Mouse (Mus musculus): ENCODE results near the gene Tmem201. TPM values are rescaled to one million over a fixed set of nuclear protein-coding genes. Genes with fewer than 3 reads are reported as not detected.
"Not testable (repeated sequence)": the region's sequence is repeated elsewhere in the genome, so short reads cannot be mapped to it uniquely, and the experiment has no call there.

Tmem201 gene
- total RNA-seq, 1 experiment from 2014 or later: 2.9 TPM

DNA sequence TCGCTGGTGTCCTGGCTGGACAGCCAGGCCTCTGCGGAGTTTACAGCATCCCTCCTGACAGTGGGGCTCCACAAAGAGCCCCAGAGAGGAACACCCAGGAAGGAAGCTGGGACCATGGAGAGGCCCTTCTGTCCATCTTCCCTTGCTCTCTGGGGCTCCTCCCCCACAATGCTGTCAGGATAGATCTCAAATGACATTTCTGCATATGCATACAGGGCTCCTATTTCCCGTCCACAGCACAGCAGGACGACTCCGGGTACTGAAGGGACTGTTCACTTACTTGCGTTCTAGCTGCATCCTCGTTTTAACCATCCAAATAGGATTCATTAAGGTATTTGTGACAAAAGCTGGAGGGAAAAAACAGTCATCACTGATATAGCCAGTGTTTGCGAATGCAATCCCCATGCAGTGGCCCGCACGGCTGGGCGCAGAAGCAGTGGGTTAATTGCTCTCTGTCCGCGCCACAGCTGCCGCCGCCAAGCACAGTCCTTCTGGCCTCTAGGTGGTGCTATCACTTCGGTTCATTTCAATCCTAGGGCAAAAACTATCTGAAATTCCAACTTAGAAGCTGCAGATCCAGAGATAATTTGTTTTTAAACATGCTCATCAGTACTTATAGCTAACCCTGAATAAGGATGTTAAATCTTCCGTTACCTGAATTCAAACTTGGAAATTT is 14.4 kb upstream of the Tmem201 start:
- ATAC-seq (replicated peaks; ENCODE audit: insufficient number of reproducible peaks, low FRiP score, low TSS enrichment, poor library complexity, severe bottlenecking): peak; percentile 59; the same call in 1 of the 2 replicates

DNA sequence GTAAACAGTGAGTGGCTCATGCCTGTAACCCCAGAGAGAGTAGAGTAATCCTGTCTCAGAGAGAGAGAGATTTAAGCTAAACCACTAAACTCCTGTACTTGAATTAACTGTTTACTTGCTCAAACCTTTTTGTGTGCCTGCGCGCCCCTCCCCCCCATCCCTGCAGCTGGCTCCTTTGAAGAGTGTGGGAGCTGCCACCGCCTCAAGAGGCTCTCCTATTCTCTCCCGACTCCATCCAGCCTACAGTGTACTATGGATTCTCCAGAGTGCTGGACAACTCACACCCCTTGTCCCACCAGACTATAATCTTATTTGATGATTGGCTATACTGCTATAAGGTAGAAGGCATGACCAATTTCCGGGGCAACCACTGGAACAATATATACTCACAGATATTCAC is 12.8 kb upstream of the Tmem201 start:
- no peak for ATAC-seq (replicated peaks; ENCODE audit: insufficient number of reproducible peaks, low FRiP score, low TSS enrichment, poor library complexity, severe bottlenecking)

DNA sequence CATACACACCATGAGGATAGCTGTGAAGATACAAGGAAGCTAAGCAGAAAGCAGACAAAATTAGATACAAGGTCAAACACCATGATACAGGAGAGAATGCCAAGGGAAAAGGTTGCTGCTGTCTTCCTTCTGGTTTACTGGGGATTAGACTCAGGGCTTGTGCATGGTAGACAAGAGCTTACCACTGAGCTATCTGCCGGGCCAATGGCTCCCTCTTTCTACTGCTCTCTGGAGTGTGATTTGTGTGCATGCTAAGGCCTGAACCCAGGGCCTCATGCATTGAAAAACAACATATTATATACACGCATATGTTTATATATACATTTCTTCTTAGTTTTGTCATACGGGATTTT is 11.8 kb upstream of the Tmem201 start:
- not testable (repeated sequence) for ATAC-seq (replicated peaks; ENCODE audit: insufficient number of reproducible peaks, low FRiP score, low TSS enrichment, poor library complexity, severe bottlenecking)

DNA sequence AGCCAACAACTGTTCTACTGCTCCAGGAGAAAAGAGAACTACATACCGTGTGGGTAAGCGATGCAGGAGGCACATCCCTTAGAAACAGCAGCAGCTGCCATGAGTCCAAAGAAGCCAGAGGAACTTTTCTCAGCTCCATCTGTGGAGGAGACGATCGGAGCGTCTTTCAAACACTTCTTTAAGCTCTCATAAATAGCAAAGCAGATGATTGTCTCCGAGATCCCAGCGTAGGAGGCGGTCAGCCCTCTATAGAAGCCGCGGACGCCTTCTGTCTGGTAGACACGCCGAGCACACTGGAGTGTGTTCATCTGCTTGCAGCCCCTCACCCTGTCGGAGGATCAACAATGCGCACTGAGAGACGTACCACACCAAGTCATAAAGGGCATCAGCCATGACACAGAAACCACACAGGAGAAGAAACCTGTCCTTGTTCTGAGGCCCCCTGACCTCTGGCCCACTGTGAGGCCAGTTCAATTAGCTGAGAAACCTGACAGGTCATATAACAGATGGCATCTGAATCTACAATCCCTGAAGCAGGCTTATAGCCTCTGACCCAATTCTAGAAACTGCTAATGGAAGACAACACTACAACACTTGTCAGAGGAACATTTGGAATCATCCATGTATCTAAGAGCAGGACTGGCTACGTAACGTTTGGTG is 11.3 kb upstream of the Tmem201 start:
- ATAC-seq (replicated peaks; ENCODE audit: insufficient number of reproducible peaks, low FRiP score, low TSS enrichment, poor library complexity, severe bottlenecking): no peak

DNA sequence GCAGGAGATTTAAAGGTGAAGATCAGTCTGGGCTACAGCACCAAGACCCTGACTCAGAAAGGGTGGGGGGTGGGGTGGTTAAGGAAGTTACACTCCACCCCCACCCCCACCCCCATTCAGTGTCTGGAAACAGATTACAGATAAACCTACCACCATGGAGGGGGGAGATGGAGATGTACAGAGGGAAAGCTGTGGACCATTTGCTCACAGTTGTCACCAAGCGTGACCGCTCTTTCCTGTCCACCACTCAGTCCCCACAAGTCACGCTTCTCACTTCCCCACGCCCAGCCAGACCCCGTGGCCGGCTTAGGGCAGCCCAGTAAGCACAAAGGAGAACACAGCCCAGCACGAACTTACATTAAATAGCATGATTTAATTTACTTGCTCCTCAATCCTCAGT is 6.3 kb upstream of the Tmem201 start:
- ATAC-seq (replicated peaks; ENCODE audit: insufficient number of reproducible peaks, low FRiP score, low TSS enrichment, poor library complexity, severe bottlenecking): no peak

DNA sequence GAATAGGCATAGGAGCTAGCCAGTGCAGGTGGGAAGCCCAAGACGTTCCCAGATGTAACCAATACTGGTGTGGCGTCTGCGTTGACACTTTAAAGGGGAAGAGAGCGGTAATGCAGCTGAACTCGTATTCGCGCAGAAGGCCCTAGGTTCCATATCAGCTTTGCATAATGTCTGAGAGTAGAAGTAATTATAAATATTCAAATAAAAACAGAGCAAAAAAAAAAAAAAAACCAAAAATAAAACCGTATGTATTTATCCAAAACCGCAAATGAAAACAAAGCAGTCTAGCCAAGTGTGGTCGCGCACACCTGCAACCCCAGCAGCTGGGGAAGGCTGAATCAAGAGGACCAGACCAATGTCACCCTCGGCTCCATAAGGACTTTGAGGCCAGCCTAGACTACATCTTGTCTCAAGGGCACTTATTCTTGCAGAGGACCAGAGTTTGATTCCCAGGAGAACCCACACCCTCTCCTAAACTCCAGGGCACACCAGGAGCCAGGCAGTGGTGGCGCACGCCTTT is 4.2 kb upstream of the Tmem201 start:
- no peak for ATAC-seq (replicated peaks; ENCODE audit: insufficient number of reproducible peaks, low FRiP score, low TSS enrichment, poor library complexity, severe bottlenecking)

DNA sequence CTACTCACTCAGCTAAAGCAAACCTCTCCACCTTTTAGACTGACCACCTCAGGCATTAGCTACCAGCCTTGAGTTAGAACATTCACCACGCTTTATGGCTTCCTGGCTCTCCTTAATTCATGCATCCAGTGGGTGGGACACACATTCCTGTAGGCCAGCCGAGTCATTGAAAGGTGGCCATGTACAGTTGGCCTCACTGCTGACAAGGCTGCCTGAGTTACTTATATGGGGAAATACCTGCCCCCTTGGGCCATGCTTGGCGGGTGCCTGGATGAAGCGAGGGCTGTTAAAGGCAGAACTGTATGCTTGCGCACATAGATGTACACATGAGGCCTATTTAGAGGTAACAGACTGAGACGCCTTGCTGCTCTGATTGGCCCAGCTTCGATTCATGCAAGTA is 2.5 kb upstream of the Tmem201 start:
- ATAC-seq (replicated peaks; ENCODE audit: insufficient number of reproducible peaks, low FRiP score, low TSS enrichment, poor library complexity, severe bottlenecking): no peak

DNA sequence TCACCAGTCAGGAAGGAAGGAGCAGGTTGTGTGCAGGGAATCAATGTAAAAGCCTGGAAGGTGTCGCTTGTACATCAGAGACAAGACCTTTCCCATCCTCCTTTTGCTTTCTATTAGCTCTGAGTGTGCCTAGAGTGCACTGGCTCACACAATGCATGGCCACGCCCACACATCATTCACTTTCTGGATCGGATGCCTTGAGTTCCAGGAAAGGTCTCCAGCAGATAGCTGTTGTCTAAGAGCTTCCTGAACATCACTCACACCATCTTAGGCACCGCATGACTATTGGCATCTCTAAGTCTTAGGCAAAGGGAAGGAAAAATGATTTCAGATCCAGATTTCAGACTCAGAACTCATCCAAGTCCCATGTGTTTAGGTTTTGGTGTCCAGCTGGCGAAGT is 1.6 kb upstream of the Tmem201 start:
- no peak for ATAC-seq (replicated peaks; ENCODE audit: insufficient number of reproducible peaks, low FRiP score, low TSS enrichment, poor library complexity, severe bottlenecking)

DNA sequence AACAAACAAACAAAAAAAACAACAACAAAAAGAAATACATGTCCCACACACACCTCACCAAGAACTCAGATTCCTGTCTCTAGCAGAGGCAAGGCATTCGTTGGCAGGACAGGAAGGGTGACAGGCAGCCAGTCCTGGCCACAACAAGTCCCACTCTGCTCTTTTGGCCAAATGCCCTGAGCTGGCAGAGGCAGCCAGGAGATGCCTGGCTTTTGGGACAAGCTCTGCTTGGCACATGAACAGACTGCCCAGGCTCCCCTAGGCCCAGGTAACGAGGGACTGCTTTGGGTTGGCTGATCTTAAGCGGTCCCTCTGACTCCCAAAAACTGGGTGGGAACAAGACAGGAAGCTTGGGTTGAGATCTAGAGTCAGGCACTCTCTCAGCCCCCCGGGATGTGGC is 1.3 kb downstream of the Tmem201 start:
- no peak for ATAC-seq (replicated peaks; ENCODE audit: insufficient number of reproducible peaks, low FRiP score, low TSS enrichment, poor library complexity, severe bottlenecking)

DNA sequence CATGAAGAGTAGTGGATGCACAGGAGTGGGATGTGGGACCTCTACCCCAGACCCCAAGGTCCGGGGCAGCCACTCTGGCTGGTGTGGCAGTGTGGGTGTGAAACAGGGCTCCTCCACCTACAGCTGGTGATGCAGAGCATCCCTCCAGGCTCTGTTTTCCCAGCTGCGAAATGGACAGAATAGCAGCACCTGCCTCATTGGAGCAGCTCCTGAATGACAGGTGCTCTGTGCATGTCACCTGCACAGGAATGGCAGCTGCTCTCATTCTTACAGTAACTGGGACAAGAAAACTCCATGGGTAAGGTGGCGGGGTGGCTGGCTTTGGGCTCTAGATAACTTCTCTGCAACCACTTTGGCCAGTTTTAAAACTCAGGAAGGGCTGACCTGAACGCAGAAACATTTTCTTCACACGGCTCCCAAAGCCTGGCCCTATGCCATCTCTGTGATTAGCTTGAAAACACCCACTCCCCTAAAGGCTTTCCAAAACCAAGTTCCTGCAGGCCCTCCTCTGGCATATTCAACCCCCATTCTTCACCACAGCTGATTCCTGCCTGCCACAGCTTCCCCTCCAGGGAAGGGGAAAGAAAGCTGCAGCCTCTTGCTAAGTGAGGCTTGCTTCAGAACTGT is 2.1 kb downstream of the Tmem201 start:
- ATAC-seq (replicated peaks; ENCODE audit: insufficient number of reproducible peaks, low FRiP score, low TSS enrichment, poor library complexity, severe bottlenecking): no peak

DNA sequence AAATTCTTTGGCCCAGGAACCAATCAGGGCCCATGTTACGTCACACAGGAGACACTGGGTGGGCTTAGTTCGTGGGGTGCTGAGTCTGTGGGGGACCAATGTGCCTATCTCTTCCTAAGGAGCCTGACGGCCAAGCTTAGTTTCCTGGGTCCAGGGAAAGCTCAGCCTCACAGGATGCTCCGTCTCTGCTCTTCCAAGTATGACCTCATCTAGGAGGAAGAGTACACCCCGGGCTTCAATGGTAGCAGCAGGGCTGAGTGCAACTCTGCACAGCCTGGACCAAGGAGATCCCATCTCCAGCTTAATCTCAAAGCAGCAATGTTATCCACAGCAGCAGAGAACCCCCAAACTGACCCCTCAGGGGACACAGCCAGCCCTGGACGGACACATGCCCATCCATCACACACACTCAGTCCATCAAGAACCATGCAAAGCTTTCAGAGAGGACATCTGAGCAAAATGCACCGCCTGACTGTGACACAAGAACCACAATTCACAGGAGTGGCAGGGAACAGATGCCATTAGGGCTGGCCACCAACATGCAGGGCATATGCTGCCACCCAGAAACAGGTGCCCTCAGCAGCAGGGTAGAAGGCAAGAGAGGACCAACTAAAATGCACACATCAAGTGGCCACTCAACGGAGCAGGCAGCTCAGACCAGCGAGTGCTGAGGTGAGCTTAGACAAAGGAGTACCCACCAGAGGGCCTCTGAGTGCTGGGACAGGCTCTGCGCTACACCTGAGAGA is 2.9 kb downstream of the Tmem201 start:
- ATAC-seq (replicated peaks; ENCODE audit: insufficient number of reproducible peaks, low FRiP score, low TSS enrichment, poor library complexity, severe bottlenecking): no peak

DNA sequence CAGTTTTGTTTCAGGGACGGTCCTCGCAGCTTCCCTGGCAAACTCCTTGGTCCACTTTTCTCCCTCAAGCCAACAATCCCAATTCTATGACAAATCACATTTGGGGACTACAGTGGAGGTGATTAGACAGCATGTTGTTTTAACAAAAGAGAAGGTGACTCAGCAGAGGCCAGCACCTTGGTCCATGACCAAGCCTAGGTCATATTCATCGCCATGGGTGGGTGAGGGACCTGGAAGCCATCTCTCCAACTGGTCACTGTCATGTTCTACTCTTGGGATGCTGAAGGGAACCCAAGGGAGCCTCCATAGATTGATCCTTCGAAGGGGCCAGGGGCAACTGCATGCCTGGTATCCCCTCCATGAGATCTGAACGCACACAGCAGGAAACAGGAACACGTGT is 3.6 kb downstream of the Tmem201 start:
- no peak for ATAC-seq (replicated peaks; ENCODE audit: insufficient number of reproducible peaks, low FRiP score, low TSS enrichment, poor library complexity, severe bottlenecking)

DNA sequence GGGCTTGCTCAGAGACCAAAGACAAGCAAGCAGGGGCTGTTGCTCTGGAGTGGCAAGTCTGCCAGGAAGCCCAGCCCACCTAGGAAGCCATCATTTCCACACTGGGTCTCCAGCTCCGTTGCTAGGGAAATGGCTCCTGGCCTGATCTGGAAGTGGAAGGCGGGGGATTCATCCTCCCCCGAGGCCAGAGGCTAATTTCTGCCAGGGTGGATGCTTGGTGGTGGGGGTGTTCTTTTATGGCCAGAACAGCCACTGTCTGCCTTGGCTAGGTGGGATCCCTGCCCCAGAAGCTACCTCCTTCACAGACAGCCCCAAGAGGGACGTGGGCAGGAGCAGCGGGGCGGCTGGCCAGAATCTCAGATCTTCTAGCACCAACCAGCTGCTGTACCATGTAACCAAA is 4.1 kb downstream of the Tmem201 start:
- no peak for ATAC-seq (replicated peaks; ENCODE audit: insufficient number of reproducible peaks, low FRiP score, low TSS enrichment, poor library complexity, severe bottlenecking)

DNA sequence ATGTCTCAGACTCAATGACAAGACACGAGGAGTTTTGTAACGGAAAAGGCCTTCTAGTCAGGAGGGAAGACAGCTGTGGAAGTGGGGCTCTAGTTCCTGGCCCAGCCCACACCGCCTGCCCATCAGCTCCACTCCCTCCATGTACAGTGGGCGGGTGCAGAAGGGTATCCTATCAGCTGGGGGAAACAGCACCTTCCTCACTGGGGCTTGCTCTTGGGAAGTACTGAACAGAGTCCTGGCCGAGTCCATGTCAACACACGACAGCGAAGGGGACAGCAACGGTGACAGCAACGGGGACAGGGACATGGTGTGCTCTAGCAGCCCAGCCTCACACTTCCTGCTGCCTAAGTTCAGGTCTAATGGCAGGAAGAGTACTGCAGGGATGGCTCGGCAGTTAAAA is 5.0 kb downstream of the Tmem201 start:
- no peak for ATAC-seq (replicated peaks; ENCODE audit: insufficient number of reproducible peaks, low FRiP score, low TSS enrichment, poor library complexity, severe bottlenecking)

DNA sequence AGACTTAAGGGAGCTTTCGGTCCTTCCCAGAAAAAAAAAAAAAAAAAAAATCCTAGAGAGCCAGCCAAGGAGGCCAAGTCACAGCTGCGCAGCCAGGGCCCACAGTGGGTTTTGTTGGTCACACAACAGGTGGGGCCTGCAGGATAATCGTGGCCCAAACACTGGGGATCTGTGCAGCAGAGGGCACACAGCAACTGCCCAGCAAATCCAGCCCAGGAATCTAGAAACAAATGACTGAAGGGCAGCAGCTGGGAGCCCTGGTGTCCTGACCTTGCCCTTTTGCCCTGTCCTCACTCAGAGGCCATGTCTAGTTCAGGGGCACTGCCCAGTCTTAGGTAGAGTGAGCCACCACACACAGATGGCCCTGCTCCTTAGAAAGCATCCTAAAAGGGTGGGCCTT is 5.5 kb downstream of the Tmem201 start:
- no peak for ATAC-seq (replicated peaks; ENCODE audit: insufficient number of reproducible peaks, low FRiP score, low TSS enrichment, poor library complexity, severe bottlenecking)

DNA sequence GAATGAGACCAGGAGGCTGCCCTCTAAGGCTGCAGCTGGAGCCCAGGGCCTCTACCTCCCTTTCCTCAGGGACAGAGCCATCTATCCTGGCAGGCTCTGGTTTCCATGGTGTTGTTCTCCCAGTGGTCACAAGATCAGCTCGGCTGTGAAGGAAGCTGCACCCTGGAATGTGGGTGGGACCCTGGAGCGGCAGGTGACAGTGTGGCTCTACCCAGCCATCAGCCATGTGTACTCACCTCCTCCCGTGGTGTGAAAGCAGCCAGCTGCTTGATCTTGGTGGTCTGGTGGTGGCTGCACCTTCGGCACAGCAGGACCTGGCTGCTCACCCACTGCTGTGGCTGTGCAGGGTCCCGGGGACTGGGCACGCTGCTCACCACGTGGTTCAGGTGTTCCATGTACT is 7.0 kb downstream of the Tmem201 start:
- no peak for ATAC-seq (replicated peaks; ENCODE audit: insufficient number of reproducible peaks, low FRiP score, low TSS enrichment, poor library complexity, severe bottlenecking)

DNA sequence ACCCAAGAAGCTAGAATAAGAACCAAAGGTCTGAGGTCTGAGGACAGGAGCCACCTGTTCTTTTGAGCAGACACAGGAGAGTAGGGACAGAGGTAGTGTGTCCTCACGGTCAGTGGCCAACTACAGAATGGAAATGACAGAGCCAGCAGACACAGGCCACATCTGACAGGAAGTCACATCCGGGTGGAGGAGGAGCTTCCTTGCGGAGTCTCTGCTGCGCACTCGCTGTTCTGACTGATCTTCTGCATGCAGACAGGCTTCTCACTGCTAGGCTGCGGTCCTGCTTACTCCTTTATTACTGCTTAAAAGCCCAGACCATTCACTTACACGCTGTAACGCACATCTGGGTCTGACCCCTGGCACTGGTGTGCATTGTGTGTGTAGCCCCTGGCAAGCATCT is 9.0 kb downstream of the Tmem201 start:
- ATAC-seq (replicated peaks; ENCODE audit: insufficient number of reproducible peaks, low FRiP score, low TSS enrichment, poor library complexity, severe bottlenecking): no peak

DNA sequence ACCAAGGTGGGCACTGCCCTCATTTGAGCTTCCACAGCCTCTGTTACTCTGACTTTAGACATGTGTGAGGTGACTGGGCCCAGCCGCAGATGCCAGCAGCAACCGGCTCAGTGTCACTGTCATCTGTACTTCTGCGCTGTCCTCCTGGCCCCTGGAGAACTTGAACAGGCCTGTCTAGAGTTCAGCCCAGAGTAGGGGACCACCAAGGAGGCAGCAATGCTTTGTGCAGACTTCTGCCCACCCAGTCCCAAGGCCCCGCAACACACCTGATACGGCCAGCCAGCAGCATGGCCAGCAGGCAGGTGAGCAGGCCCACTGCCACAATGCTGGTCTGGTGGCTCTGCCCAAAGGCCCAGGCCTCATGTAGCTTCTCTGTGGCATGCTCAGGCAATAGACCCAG is 10.2 kb downstream of the Tmem201 start:
- ATAC-seq (replicated peaks; ENCODE audit: insufficient number of reproducible peaks, low FRiP score, low TSS enrichment, poor library complexity, severe bottlenecking): no peak

DNA sequence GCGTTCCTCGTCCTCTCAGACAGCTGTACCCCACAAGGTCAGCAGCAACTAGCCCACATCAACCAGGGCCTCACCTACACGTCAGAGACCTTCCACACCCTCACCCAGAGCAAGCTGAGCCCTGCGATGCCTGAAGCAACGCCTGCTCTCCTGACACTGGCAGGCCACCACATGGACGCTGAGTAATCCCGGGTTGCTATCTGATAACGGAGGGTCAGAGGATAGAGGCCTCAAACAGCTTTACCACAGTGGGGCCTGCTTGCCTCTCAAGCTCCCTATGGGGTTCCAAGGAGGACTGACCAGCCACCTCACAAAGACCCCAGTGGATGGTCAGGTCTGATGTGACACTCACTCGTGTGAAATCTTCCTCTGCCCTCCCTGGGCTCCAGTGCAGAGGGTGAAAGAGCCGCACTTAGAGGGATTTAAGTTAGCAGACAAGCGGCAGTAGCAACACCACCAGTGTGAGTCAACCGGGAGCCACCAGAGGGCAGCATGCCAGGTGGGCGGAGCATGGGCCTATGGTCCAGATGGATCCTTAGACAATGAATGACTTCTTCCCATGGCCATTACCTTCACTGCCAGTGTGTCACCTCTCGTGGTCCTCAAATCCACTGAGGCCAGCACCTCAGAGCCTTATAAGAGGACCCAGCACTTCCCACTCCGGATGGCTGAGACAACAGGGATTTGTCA is 12.0 kb downstream of the Tmem201 start:
- ATAC-seq (replicated peaks; ENCODE audit: insufficient number of reproducible peaks, low FRiP score, low TSS enrichment, poor library complexity, severe bottlenecking): no peak; the same call in 1 of the 2 replicates
